ENCODE assay signal across 28 mouse cellular contexts in the genomic region with DNA sequence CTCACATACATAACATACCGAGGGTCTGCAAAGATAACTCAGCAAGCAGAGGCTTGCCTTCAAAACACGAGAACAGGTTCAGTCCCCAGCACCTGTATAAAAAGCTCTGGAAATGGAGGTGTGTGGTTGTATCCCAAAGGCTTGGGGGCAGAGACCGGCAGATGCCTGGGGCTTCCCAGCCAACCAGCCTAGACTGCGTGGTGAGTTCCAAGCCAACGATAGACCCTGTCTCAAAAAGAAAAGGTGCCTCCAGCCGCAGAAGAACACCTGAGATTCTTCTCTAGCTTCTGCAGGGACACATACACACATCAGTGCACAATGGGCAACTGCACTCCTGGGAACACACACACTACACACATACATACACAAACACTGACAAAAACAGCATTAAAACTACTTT.
"Had no signal": no experiment of that assay in that cellular context is flagged by ENCODE, and none has a peak within 500 bp of the region (broad histone marks: within the 10 kb centered on the region; RNA-seq: fewer than 3 reads in every experiment).

No protein-coding gene starts in this region.

- H3K9me3 ChIP-seq: limb, embryonic 10.5 days; limb, embryonic 15.5 days; liver, embryonic 15.5 days; midbrain, embryonic 15.5 days had no signal

- H3K4me1 ChIP-seq: limb, embryonic 10.5 days; limb, embryonic 12.5 days; limb, embryonic 13.5 days; limb, embryonic 15.5 days; liver, embryonic 12.5 days; liver, embryonic 13.5 days; liver, embryonic 15.5 days; lung, embryonic 15.5 days; megakaryocyte, embryonic 14.5 days; midbrain, embryonic 10.5 days; midbrain, embryonic 12.5 days; midbrain, embryonic 13.5 days; midbrain, embryonic 15.5 days; neural tube, embryonic 12.5 days had no signal

- DNase-seq: left cerebral cortex, postnatal 4 days; liver; liver, embryonic 13.5 days; liver, postnatal 0 days; lung, adult 18-20 months; lung, adult 2 months; lung, embryonic 14.5 days; lung, postnatal 10 days; lung, postnatal 14 days; lung, postnatal 36 days; lung, postnatal 4 days; midbrain, embryonic 14.5 days had no signal

- H3K4me3 ChIP-seq: limb, embryonic 10.5 days; limb, embryonic 12.5 days; limb, embryonic 13.5 days; limb, embryonic 15.5 days; liver, embryonic 12.5 days; liver, embryonic 13.5 days; liver, embryonic 15.5 days; lung, embryonic 15.5 days; megakaryocyte, embryonic 14.5 days; midbrain, embryonic 10.5 days; midbrain, embryonic 12.5 days; midbrain, embryonic 13.5 days; midbrain, embryonic 15.5 days; myocyte; neural tube, embryonic 12.5 days had no signal

- H3K36me3 ChIP-seq: limb, embryonic 10.5 days; limb, embryonic 12.5 days; limb, embryonic 13.5 days; limb, embryonic 15.5 days; liver, embryonic 12.5 days; liver, embryonic 13.5 days; liver, embryonic 15.5 days; lung, embryonic 15.5 days; midbrain, embryonic 10.5 days; midbrain, embryonic 12.5 days; midbrain, embryonic 13.5 days; midbrain, embryonic 15.5 days; neural tube, embryonic 12.5 days had no signal

- H3K27ac ChIP-seq: limb, embryonic 10.5 days; limb, embryonic 12.5 days; limb, embryonic 13.5 days; limb, embryonic 15.5 days; liver, embryonic 12.5 days; liver, embryonic 13.5 days; liver, embryonic 14.5 days; liver, embryonic 15.5 days; lung, embryonic 15.5 days; macrophage; midbrain, embryonic 10.5 days; midbrain, embryonic 12.5 days; midbrain, embryonic 13.5 days; midbrain, embryonic 15.5 days; neural tube, embryonic 12.5 days had no signal

- H3K27me3 ChIP-seq: limb, embryonic 12.5 days; limb, embryonic 13.5 days; limb, embryonic 15.5 days; liver, embryonic 12.5 days; liver, embryonic 13.5 days; liver, embryonic 15.5 days; lung, embryonic 15.5 days; megakaryocyte, embryonic 14.5 days; midbrain, embryonic 12.5 days; midbrain, embryonic 13.5 days; midbrain, embryonic 15.5 days; neural tube, embryonic 12.5 days had no signal
